ENCODE assay signal across 8 mouse cellular contexts in genomic region chr16:35490231-35491070, GRCm38 (mm10). TPM values are rescaled to one million over a fixed set of nuclear protein-coding genes. Genes with fewer than 3 reads are reported as not detected.
DNase-seq lines count a peak whose midpoint lies in the region; ATAC-seq lines count a peak whose summit lies in the region.

Gene Pdia5, minus strand, starts transcription at chr16:35490873.

- H3K36me3 ChIP-seq in intestine, embryonic 16.5 days (ENCODE audit: control insufficient read depth, insufficient read depth, low read length), result no peaks in the 10 kb centered on the region

- no peaks in the 10 kb centered on the region for H3K27me3 ChIP-seq in intestine, embryonic 16.5 days (replicated peaks; ENCODE audit: control insufficient read depth, insufficient read depth, low read length)

- no peaks in the 10 kb centered on the region for H3K9me3 ChIP-seq in intestine, embryonic 16.5 days (ENCODE audit: control insufficient read depth, low read length)

- H3K27ac ChIP-seq in intestine, embryonic 16.5 days (ENCODE audit: low read length), result peak within 1 kb of the TSS; percentile 10; the same call in 1 of the 2 replicates

- DNase-seq in adrenal gland, postnatal 25 days, result peak; percentile 92
- peak; percentile 79 for DNase-seq in embryo, embryonic 11.5 days (ENCODE audit: low read depth, low spot score)
- DNase-seq in gonadal fat pad, adult 2 months (ENCODE audit: low read depth), result no peak
- DNase-seq in left cerebral cortex, postnatal 14 days (ENCODE audit: low spot score in 2 of 2), result peak; percentile 82 to 86
- DNase-seq in right cerebral cortex, postnatal 4 days, result peak; percentile 82

- intact Hi-C loops in left cerebral cortex, postnatal 14 days (cut with DNase I), result loop anchor here (10.0 kb wide), 1 partner anchor 66 kb away; no protein-coding TSS in a partner anchor

- H3K9ac ChIP-seq in intestine, embryonic 16.5 days (ENCODE audit: low read depth, low read length), result peak within 1 kb of the TSS; percentile 80

- peak within 1 kb of the TSS; percentile 91 for H3K4me2 ChIP-seq in intestine, embryonic 16.5 days (ENCODE audit: low read depth, low read length)

- H3K4me1 ChIP-seq in intestine, embryonic 16.5 days (ENCODE audit: control insufficient read depth, insufficient read depth, low read length), result peaks cover 16% of the 10 kb centered on the region

- peak; percentile 95 for ATAC-seq in intestine, embryonic 16.5 days
- peak; percentile 91 for ATAC-seq in megakaryocyte progenitor cell, adult 5-6 weeks (replicated peaks; ENCODE audit: poor library complexity)
- no peak for ATAC-seq in inflammation-experienced regulatory T-cells, adult 6 months

- peak within 1 kb of the TSS; percentile 83 for H3K4me3 ChIP-seq in intestine, embryonic 16.5 days (ENCODE audit: low read length)

- under 1% methylated on average over 66 of the region's 66 CpGs for WGBS in intestine, embryonic 16.5 days

RNA-seq across cellular contexts. Expression of gene Pdia5, which starts in this region (rescaled TPM):
- total RNA-seq in adrenal gland, postnatal 25 days (2021), result 15.1 and 21.7 TPM in 2 replicates
- polyA plus RNA-seq in gonadal fat pad, adult 2 months (2012; rRNA removed), result 34.9 and 41.5 TPM in 2 replicates
- 54.2 and 60.0 TPM in 2 replicates for polyA plus RNA-seq in intestine, embryonic 16.5 days (2015; fragmentation: Nextera tagmentation; extraction: Ambion mirVana)
- total RNA-seq in left cerebral cortex, postnatal 14 days (2021), result 1 to 10 TPM; 3.8 to 4.3 TPM
- total RNA-seq in megakaryocyte progenitor cell, adult 5-6 weeks (2015), result 25.3 and 27.0 TPM in 2 replicates
- 9.8 and 10.8 TPM in 2 replicates for total RNA-seq in megakaryocyte progenitor cell, adult 5-6 weeks (2017)
- polyA plus RNA-seq in inflammation-experienced regulatory T-cells, adult 6 months (2017; shearing (Covaris generic)), result under 1 TPM in 1 of 3 experiments, not detected in 2; 0.53 TPM

Comparison
In these comparisons a context has a peak if more than half of its experiments do, and no peak if none do; other contexts are left out.
1. RNA of gene Pdia5 (polyA plus RNA-seq): 54.2 to 60.0 TPM in intestine, embryonic 16.5 days and 34.9 to 41.5 TPM in gonadal fat pad, adult 2 months; 0.53 TPM in inflammation-experienced regulatory T-cells, adult 6 months; every median in the first group is over 10 times any median in the second.